Mouse (Mus musculus) stomach, embryonic 16.5 days (tissue): ENCODE data around the gene Kcns1. TPM values are rescaled to one million over a fixed set of nuclear protein-coding genes. Genes with fewer than 3 reads are reported as not detected.

Source experiments
- ATAC-seq: fragments of 200-750 bp; cut with Nextera tagmentation; 2 replicates; pipeline ENCODE4 v1.8.0; 2017; ENCODE audit warnings: moderate number of reproducible peaks, moderate TSS enrichment; ENCODE audit not compliant: insufficient read depth, low FRiP score
- H3K27ac ChIP-seq: fragments of 300-500 bp; sonication (generic); 2 replicates; pipeline ENCODE4 v1.5.1; 2014; ENCODE audit warnings: low read length
- H3K27me3 ChIP-seq: fragments of 300-500 bp; sonication (generic); 2 replicates; pipeline ENCODE4 v1.6.1; 2014; ENCODE audit warnings: low read length, control low read depth, mixed read lengths; ENCODE audit not compliant: control insufficient read depth, insufficient read depth
- H3K36me3 ChIP-seq: fragments of 300-500 bp; sonication (generic); 2 replicates; pipeline ENCODE4 v1.6.1; 2014; ENCODE audit warnings: low read length; ENCODE audit not compliant: control insufficient read depth, insufficient read depth
- H3K4me1 ChIP-seq: fragments of 300-500 bp; sonication (generic); 2 replicates; pipeline ENCODE4 v1.6.1; 2014; ENCODE audit warnings: low read length, control low read depth, mixed read lengths; ENCODE audit not compliant: control insufficient read depth, insufficient read depth
- H3K4me2 ChIP-seq: fragments of 300-500 bp; sonication (generic); 2 replicates; pipeline ENCODE4 v1.6.1; 2014; ENCODE audit warnings: low read depth, low read length, mixed read lengths
- H3K4me3 ChIP-seq: fragments of 300-500 bp; sonication (generic); replicated peaks from 2 replicates; pipeline ENCODE4 v1.5.1; 2014; ENCODE audit warnings: mild to moderate bottlenecking, low read length
- H3K9ac ChIP-seq: fragments of 300-500 bp; sonication (generic); 2 replicates; pipeline ENCODE4 v1.6.1; 2014; ENCODE audit warnings: low read length
- H3K9me3 ChIP-seq: fragments of 300-500 bp; sonication (generic); replicated peaks from 2 replicates; pipeline ENCODE4 v1.6.1; 2016; ENCODE audit warnings: low read length, control low read depth; ENCODE audit not compliant: control insufficient read depth
- WGBS: fragments of 180-500 bp; shearing (Covaris S2); extraction: QIAGEN DNeasy Blood & Tissue Kit; methylation state at CpG from one replicate; pipeline ENCODE4 v1.1.7; 2014; 5-methylcytosine and 5-hydroxymethylcytosine counted together
- polyA plus RNA-seq: library from polyadenylated mRNA; unstranded; fragments of >200 nt; fragmentation: Nextera tagmentation; extraction: Ambion mirVana; gene quantifications from 2 replicates; pipeline ENCODE4 v1.2.1, GENCODE M21; 2015

The Kcns1 gene
- polyA plus RNA-seq, 1 experiment from 2014 or later: 0.14 TPM

GRCm38 (mm10) chr2:164158838-164159237, 12.1 kb downstream of the Kcns1 start:
- H3K4me2 ChIP-seq: no peak overlapping the region
- no peaks in the 10 kb centered on the region for H3K4me1 ChIP-seq
- H3K9me3 ChIP-seq: no peaks in the 10 kb centered on the region
- H3K36me3 ChIP-seq: no peaks in the 10 kb centered on the region
- no peak overlapping the region for H3K27ac ChIP-seq
- H3K9ac ChIP-seq: no peak overlapping the region
- WGBS: 81% methylated on average over 2 of the region's 2 CpGs
- no peak overlapping the region for H3K4me3 ChIP-seq
- no peak for ATAC-seq
- no peaks in the 10 kb centered on the region for H3K27me3 ChIP-seq

GRCm38 (mm10) chr2:164156158-164156557, 14.8 kb downstream of the Kcns1 start:
- 85% methylated on average over 7 of the region's 7 CpGs for WGBS
- Histone ChIP-seq H3K36me3 (peaks cover 7% of the 10 kb centered on the region; the same call in 1 of the 2 replicates), H3K4me1 (no peaks in the 10 kb centered on the region), H3K4me3 (no peak overlapping the region), H3K4me2 (no peak overlapping the region), H3K27ac (no peak overlapping the region), H3K27me3 (no peaks in the 10 kb centered on the region), H3K9me3 (no peaks in the 10 kb centered on the region), H3K9ac (no peak overlapping the region)
- no peak for ATAC-seq

- WGBS: 92% methylated on average over 10 of the region's 10 CpGs
- ATAC-seq: no peak
- no peak overlapping the region for H3K9ac ChIP-seq
Observed at GRCm38 (mm10) chr2:164154007-164154406, 16.9 kb downstream of the Kcns1 start.

GRCm38 (mm10) chr2:164152341-164152740, 18.6 kb downstream of the Kcns1 start:
- no peak for ATAC-seq
- Histone ChIP-seq H3K36me3 (peaks cover 7% of the 10 kb centered on the region; the same call in 1 of the 2 replicates), H3K9ac (no peak overlapping the region), H3K27ac (no peak overlapping the region), H3K27me3 (no peaks in the 10 kb centered on the region), H3K9me3 (no peaks in the 10 kb centered on the region), H3K4me1 (no peaks in the 10 kb centered on the region), H3K4me3 (no peak overlapping the region), H3K4me2 (no peak overlapping the region)
- WGBS: 92% methylated on average over 11 of the region's 11 CpGs

More at GRCm38 (mm10) chr2:164154007-164154406, 16.9 kb downstream of the Kcns1 start:
- H3K27ac ChIP-seq: no peak overlapping the region
- no peaks in the 10 kb centered on the region for H3K4me1 ChIP-seq
- H3K4me3 ChIP-seq: no peak overlapping the region
- H3K4me2 ChIP-seq: no peak overlapping the region
- H3K9me3 ChIP-seq: no peaks in the 10 kb centered on the region
- no peaks in the 10 kb centered on the region for H3K27me3 ChIP-seq
- H3K36me3 ChIP-seq: peaks cover 7% of the 10 kb centered on the region; the same call in 1 of the 2 replicates

- H3K4me3 ChIP-seq: no peak overlapping the region
- no peaks in the 10 kb centered on the region for H3K27me3 ChIP-seq
- no peak overlapping the region for H3K27ac ChIP-seq
- no peak for ATAC-seq
- no peaks in the 10 kb centered on the region for H3K9me3 ChIP-seq
- H3K36me3 ChIP-seq: peaks cover 7% of the 10 kb centered on the region; the same call in 1 of the 2 replicates
- 45% methylated on average over 14 of the region's 14 CpGs for WGBS
- no peak overlapping the region; the same call in 1 of the 2 replicates for H3K9ac ChIP-seq
- H3K4me1 ChIP-seq: no peaks in the 10 kb centered on the region
- no peak overlapping the region for H3K4me2 ChIP-seq
Observed at GRCm38 (mm10) chr2:164150086-164150760, 20.7 kb downstream of the Kcns1 start.

GRCm38 (mm10) chr2:164146556-164146955, 24.4 kb downstream of the Kcns1 start:
- 93% methylated on average over 12 of the region's 12 CpGs for WGBS

GRCm38 (mm10) chr2:164144541-164144940, 26.4 kb downstream of the Kcns1 start:
- 0 out of 2 replicates have a peak, but pooled peaks cover 3% of the 10 kb centered on the region for H3K4me1 ChIP-seq
- H3K27ac ChIP-seq: no peak overlapping the region
- no peak overlapping the region for H3K4me2 ChIP-seq
- 74% methylated on average over 10 of the region's 10 CpGs for WGBS
- no peaks in the 10 kb centered on the region for H3K9me3 ChIP-seq
- H3K4me3 ChIP-seq: no peak overlapping the region
- H3K36me3 ChIP-seq: no peaks in the 10 kb centered on the region
- ATAC-seq: no peak
- no peaks in the 10 kb centered on the region for H3K27me3 ChIP-seq
- no peak overlapping the region for H3K9ac ChIP-seq

More at GRCm38 (mm10) chr2:164146556-164146955, 24.4 kb downstream of the Kcns1 start:
- Histone ChIP-seq H3K27ac (no peak overlapping the region), H3K36me3 (0 out of 2 replicates have a peak, but pooled peaks cover under 1% of the 10 kb centered on the region), H3K4me1 (no peaks in the 10 kb centered on the region), H3K9me3 (no peaks in the 10 kb centered on the region), H3K9ac (no peak overlapping the region), H3K27me3 (no peaks in the 10 kb centered on the region), H3K4me2 (no peak overlapping the region), H3K4me3 (no peak overlapping the region)
- ATAC-seq: no peak

GRCm38 (mm10) chr2:164144025-164144424, 26.9 kb downstream of the Kcns1 start:
- no peak overlapping the region for H3K27ac ChIP-seq
- H3K27me3 ChIP-seq: no peaks in the 10 kb centered on the region
- no peak for ATAC-seq
- H3K9ac ChIP-seq: no peak overlapping the region
- H3K36me3 ChIP-seq: no peaks in the 10 kb centered on the region
- H3K4me3 ChIP-seq: no peak overlapping the region
- no peak overlapping the region for H3K4me2 ChIP-seq
- 0 out of 2 replicates have a peak, but pooled peaks cover 3% of the 10 kb centered on the region for H3K4me1 ChIP-seq
- 71% methylated on average over 6 of the region's 6 CpGs for WGBS
- H3K9me3 ChIP-seq: no peaks in the 10 kb centered on the region

GRCm38 (mm10) chr2:164142021-164142420, 28.9 kb downstream of the Kcns1 start:
- Histone ChIP-seq H3K4me2 (no peak overlapping the region), H3K9ac (no peak overlapping the region), H3K4me3 (no peak overlapping the region), H3K36me3 (no peaks in the 10 kb centered on the region), H3K27me3 (no peaks in the 10 kb centered on the region), H3K27ac (no peak overlapping the region), H3K9me3 (no peaks in the 10 kb centered on the region), H3K4me1 (peaks cover 6% of the 10 kb centered on the region; the same call in 1 of the 2 replicates)
- 68% methylated on average over 10 of the region's 10 CpGs for WGBS
- no peak for ATAC-seq
